Mouse (Mus musculus) olfactory bulb, adult 2 months (tissue): ENCODE results near the gene A930033H14Rik. TPM values are rescaled to one million over a fixed set of nuclear protein-coding genes. Genes with fewer than 3 reads are reported as not detected.

Experiments used
- H3K27ac ChIP-seq: fragments of 200-500 bp; 2 replicates; pipeline ENCODE4 v1.5.1; 2012; ENCODE audit warnings: low read depth, low read length; ENCODE audit not compliant: insufficient read depth
- H3K4me1 ChIP-seq: fragments of 200-500 bp; 2 replicates; pipeline ENCODE4 v1.6.1; 2012; ENCODE audit warnings: low read length; ENCODE audit not compliant: control insufficient read depth, insufficient read depth
- H3K4me3 ChIP-seq: fragments of 200-500 bp; 2 replicates; pipeline ENCODE4 v1.5.1; 2012; ENCODE audit warnings: mild to moderate bottlenecking, low read depth, low read length, moderate library complexity; ENCODE audit not compliant: insufficient read depth
- CTCF ChIP-seq: fragments of 200-500 bp; IDR thresholded peaks from 2 replicates; pipeline ENCODE4 v1.5.1; 2012; ENCODE audit warnings: low read depth, mild to moderate bottlenecking, low read length, moderate library complexity; ENCODE audit not compliant: insufficient read depth
- POLR2A ChIP-seq: fragments of 200-500 bp; IDR thresholded peaks from 2 replicates; pipeline ENCODE4 v1.6.1; 2012; ENCODE audit warnings: mild to moderate bottlenecking, low read depth, low read length, moderate library complexity; ENCODE audit not compliant: insufficient read depth
- WGBS: fragments of 180-500 bp; shearing (Covaris S2); methylation state at CpG from one replicate; pipeline ENCODE4 v1.1.7; 2018; 5-methylcytosine and 5-hydroxymethylcytosine counted together
- polyA plus RNA-seq: library from polyadenylated mRNA; stranded (reverse); fragments of >200 nt; gene quantifications from 2 replicates; pipeline ENCODE4 v1.2.4, GENCODE M21; 2012; ENCODE audit warnings: low replicate concordance; ENCODE audit not compliant: missing spikeins, insufficient read depth, insufficient read length

Gene A930033H14Rik
- polyA plus RNA-seq, 1 experiment, result not detected

GRCm38 (mm10) chr10:69172412-69172811 is 40.5 kb downstream of the A930033H14Rik start:
- TF ChIP-seq POLR2A (no peak), CTCF (no peak)
- no peak overlapping the region for H3K4me3 ChIP-seq
- 91% methylated on average over 3 of the region's 3 CpGs for WGBS
- no peaks in the 10 kb centered on the region for H3K4me1 ChIP-seq
- no peak overlapping the region for H3K27ac ChIP-seq

- TF ChIP-seq CTCF (no peak), POLR2A (no peak)
- no peak overlapping the region for H3K4me3 ChIP-seq
- H3K4me1 ChIP-seq, result no peaks in the 10 kb centered on the region
- no peak overlapping the region for H3K27ac ChIP-seq
- 85% methylated on average over 12 of the region's 12 CpGs for WGBS
Observed at GRCm38 (mm10) chr10:69166514-69166913, 46.4 kb downstream of the A930033H14Rik start.

- H3K4me1 ChIP-seq, result no peaks in the 10 kb centered on the region
- no peak overlapping the region for H3K27ac ChIP-seq
- 95% methylated on average over 3 of the region's 3 CpGs for WGBS
- no peak overlapping the region for H3K4me3 ChIP-seq
- TF ChIP-seq POLR2A (no peak), CTCF (no peak)
Observed at GRCm38 (mm10) chr10:69165847-69166246, 47.1 kb downstream of the A930033H14Rik start.

- whole genome bisulfite sequencing, result 63% methylated on average over 7 of the region's 7 CpGs
- Histone ChIP-seq H3K27ac (no peak overlapping the region), H3K4me1 (no peaks in the 10 kb centered on the region), H3K4me3 (no peak overlapping the region)
- no peak for TF ChIP-seq POLR2A
- TF ChIP-seq CTCF, result no peak
Observed at GRCm38 (mm10) chr10:69165125-69165524, 47.8 kb downstream of the A930033H14Rik start.

- Histone ChIP-seq H3K27ac (no peak overlapping the region), H3K4me3 (no peak overlapping the region), H3K4me1 (no peaks in the 10 kb centered on the region)
- TF ChIP-seq CTCF (no peak), POLR2A (no peak)
- 81% methylated on average over 5 of the region's 5 CpGs for WGBS
Observed at GRCm38 (mm10) chr10:69163216-69163615, 49.7 kb downstream of the A930033H14Rik start.

GRCm38 (mm10) chr10:69162577-69162976 is 50.3 kb downstream of the A930033H14Rik start:
- 53% methylated on average over 5 of the region's 5 CpGs for WGBS
- TF ChIP-seq CTCF (no peak), POLR2A (no peak)
- H3K4me1 ChIP-seq, result no peaks in the 10 kb centered on the region

GRCm38 (mm10) chr10:69161503-69161902 is 51.4 kb downstream of the A930033H14Rik start:
- Histone ChIP-seq H3K4me3 (no peak overlapping the region), H3K4me1 (no peaks in the 10 kb centered on the region), H3K27ac (no peak overlapping the region)
- 91% methylated on average over 3 of the region's 3 CpGs for WGBS
- no peak for TF ChIP-seq POLR2A
- no peak for TF ChIP-seq CTCF

More at GRCm38 (mm10) chr10:69162577-69162976, 50.3 kb downstream of the A930033H14Rik start:
- H3K27ac ChIP-seq, result no peak overlapping the region
- H3K4me3 ChIP-seq, result no peak overlapping the region

- H3K4me3 ChIP-seq, result no peak overlapping the region
- H3K4me1 ChIP-seq, result no peaks in the 10 kb centered on the region
- H3K27ac ChIP-seq, result no peak overlapping the region
- 92% methylated on average over 2 of the region's 2 CpGs for WGBS
- TF ChIP-seq CTCF (no peak), POLR2A (no peak)
Observed at GRCm38 (mm10) chr10:69160877-69161276, 52.0 kb downstream of the A930033H14Rik start.

Other genes starting within 250 kb of the A930033H14Rik start
- not detected in 2 replicates for gene Rhobtb1, start 61.7 kb downstream of the A930033H14Rik start, polyA plus RNA-seq
- not detected in 2 replicates for gene Cdk1, start 139.8 kb upstream of the A930033H14Rik start, polyA plus RNA-seq
- gene Ank3, start 185.7 kb upstream of the A930033H14Rik start, polyA plus RNA-seq, result 54.9 and 212 TPM in 2 replicates